Mouse (Mus musculus) adrenal gland, adult 8-10 months (tissue): ENCODE data around the gene Mgll. TPM values are rescaled to one million over a fixed set of nuclear protein-coding genes. Genes with fewer than 3 reads are reported as not detected.

Experiments
- DNase-seq: peaks from one replicate; pipeline ENCODE4 v3.0.0; 2022
- total RNA-seq, 4 experiments: library from RNA; stranded (reverse); gene quantifications; 2 replicates each; pipeline ENCODE4 v1.2.4; 2022

Gene Mgll
- total RNA-seq, 4 experiments from 2014 or later: 99.2 to 165 (median 135) TPM

- DNase-seq: no peak
Measured at GRCm38 (mm10) chr6:88857249-88857648, 133.0 kb downstream of the Mgll start.

- no peak for DNase-seq
Measured at GRCm38 (mm10) chr6:88857830-88858229, 133.6 kb downstream of the Mgll start.

- DNase-seq: no peak
Measured at GRCm38 (mm10) chr6:88858341-88858740, 134.1 kb downstream of the Mgll start.

GRCm38 (mm10) chr6:88860914-88861313 lies 136.7 kb downstream of the Mgll start:
- DNase-seq: no peak

- no peak for DNase-seq
Measured at GRCm38 (mm10) chr6:88865704-88866103, 141.5 kb downstream of the Mgll start.

- peak; percentile 58 for DNase-seq
Measured at GRCm38 (mm10) chr6:88869459-88869858, 145.2 kb downstream of the Mgll start.

GRCm38 (mm10) chr6:88870594-88870993 lies 146.4 kb downstream of the Mgll start:
- DNase-seq: no peak

- DNase-seq: no peak
Measured at GRCm38 (mm10) chr6:88871546-88871945, 147.3 kb downstream of the Mgll start.

GRCm38 (mm10) chr6:88872811-88873210 lies 148.6 kb downstream of the Mgll start:
- DNase-seq: no peak

GRCm38 (mm10) chr6:88873965-88874867 lies 150.0 kb downstream of the Mgll start:
- DNase-seq: no peak

- DNase-seq: peak; percentile 60
Measured at GRCm38 (mm10) chr6:88874868-88875508, 150.8 kb downstream of the Mgll start, which contains the start of gene Podxl2. TSS of gene Podxl2 (minus strand) at chr6:88875044.

Other genes starting within 250 kb of the Mgll start
- 100 to 1,000 TPM; 178 to 239 (median 230) TPM for gene Sec61a1, start 205.5 kb upstream of the Mgll start, total RNA-seq
- 1 to 10 TPM in 2 of 4 experiments, under 1 TPM in 2; 0.31 to 2.4 (median 1.6) TPM for gene Kbtbd12, start 86.5 kb upstream of the Mgll start, total RNA-seq
- 10 to 100 TPM; 32.5 to 43.7 (median 39.8) TPM for gene Abtb1, start 117.6 kb downstream of the Mgll start, total RNA-seq
- 100 to 1,000 TPM in 2 of 4 experiments, 10 to 100 TPM in 2; 40.6 to 123 (median 83.0) TPM for gene Podxl2, start 150.6 kb downstream of the Mgll start, total RNA-seq
- gene Mcm2, start 174.4 kb downstream of the Mgll start, total RNA-seq: 10 to 100 TPM; 26.9 to 51.6 (median 35.2) TPM
- gene Tpra1, start 177.8 kb downstream of the Mgll start, total RNA-seq: 100 to 1,000 TPM; 122 to 168 (median 148) TPM